Mouse (Mus musculus) liver, embryonic 12.5 days (tissue): ENCODE measurements around the gene Acsl5. TPM values are rescaled to one million over a fixed set of nuclear protein-coding genes. Genes with fewer than 3 reads are reported as not detected.

ENCODE experiments used
- ATAC-seq: fragments of 200-750 bp; cut with Nextera tagmentation; 2 replicates; pipeline ENCODE4 v1.8.0; 2017; ENCODE audit warnings: moderate number of reproducible peaks, mild to moderate bottlenecking, moderate library complexity
- H3K27ac ChIP-seq: fragments of 300-500 bp; sonication (generic); 2 replicates; pipeline ENCODE4 v1.5.1; 2016; ENCODE audit warnings: mild to moderate bottlenecking
- H3K27me3 ChIP-seq: fragments of 300-500 bp; sonication (generic); replicated peaks from 2 replicates; pipeline ENCODE4 v1.6.1; 2016; ENCODE audit warnings: mild to moderate bottlenecking, moderate library complexity
- H3K36me3 ChIP-seq: fragments of 300-500 bp; sonication (generic); 2 replicates; pipeline ENCODE4 v1.6.1; 2016; ENCODE audit warnings: mild to moderate bottlenecking, moderate library complexity
- H3K4me1 ChIP-seq: fragments of 300-500 bp; sonication (generic); 2 replicates; pipeline ENCODE4 v1.6.1; 2016
- H3K4me2 ChIP-seq: fragments of 300-500 bp; sonication (generic); 2 replicates; pipeline ENCODE4 v1.6.1; 2016; ENCODE audit warnings: mild to moderate bottlenecking, moderate library complexity
- H3K4me3 ChIP-seq: fragments of 300-500 bp; sonication (generic); 2 replicates; pipeline ENCODE4 v1.5.1; 2016; ENCODE audit warnings: mild to moderate bottlenecking, moderate library complexity
- H3K9ac ChIP-seq: fragments of 300-500 bp; sonication (generic); 2 replicates; pipeline ENCODE4 v1.6.1; 2016; ENCODE audit warnings: mild to moderate bottlenecking, moderate library complexity
- H3K9me3 ChIP-seq: fragments of 300-500 bp; sonication (generic); replicated peaks from 2 replicates; pipeline ENCODE4 v1.6.1; 2016; ENCODE audit warnings: mild to moderate bottlenecking, moderate library complexity
- WGBS: fragments of 180-500 bp; shearing (Covaris S2); methylation state at CpG from one replicate; pipeline ENCODE4 v1.1.7; 2016; ENCODE audit not compliant: insufficient replicate concordance; 5-methylcytosine and 5-hydroxymethylcytosine counted together
- polyA plus RNA-seq: library from polyadenylated mRNA; unstranded; fragments of >200 nt; fragmentation: Nextera tagmentation; extraction: Ambion mirVana; gene quantifications from 2 replicates; pipeline ENCODE4 v1.2.1, GENCODE M21; 2016

Acsl5 gene
- polyA plus RNA-seq, 1 experiment from 2014 or later, result 115 TPM

DNA sequence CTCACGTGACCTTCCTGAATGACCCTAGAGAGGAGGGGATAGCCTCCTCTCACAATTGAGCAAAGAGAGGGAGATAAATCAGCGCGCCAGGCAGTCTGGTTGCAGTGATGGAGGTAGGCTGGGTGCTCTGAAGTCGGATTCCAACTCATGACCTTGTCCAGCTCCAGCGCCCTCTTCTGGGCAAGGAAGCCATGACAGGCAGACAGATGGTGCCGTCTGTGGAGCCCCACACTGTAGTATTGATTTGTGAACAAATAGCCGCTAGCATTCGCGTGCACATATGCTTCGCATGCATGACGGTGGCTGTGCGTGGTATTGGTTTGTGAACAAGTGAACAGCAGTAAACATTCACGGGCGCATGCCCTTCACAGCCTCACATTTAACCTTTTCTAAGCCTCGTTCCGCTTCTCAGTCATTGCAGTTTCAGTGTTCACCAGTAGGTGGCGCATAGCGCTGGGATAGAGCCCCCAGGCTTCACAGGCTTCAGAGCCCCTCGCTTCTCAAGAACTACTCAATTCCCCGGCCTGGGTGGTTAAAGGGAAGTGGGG lies 33.5 kb upstream of the Acsl5 start:
- Histone ChIP-seq H3K9ac (peak overlapping the region; percentile 70), H3K27ac (peak overlapping the region; percentile 97), H3K36me3 (no peaks in the 10 kb centered on the region), H3K4me2 (peak overlapping the region; percentile 85), H3K4me3 (peak overlapping the region; percentile 58), H3K27me3 (peaks cover 11% of the 10 kb centered on the region), H3K9me3 (no peaks in the 10 kb centered on the region), H3K4me1 (peaks cover 41% of the 10 kb centered on the region)
- WGBS, result 2% methylated on average over 20 of the region's 20 CpGs
- ATAC-seq, result peak; percentile 66

DNA sequence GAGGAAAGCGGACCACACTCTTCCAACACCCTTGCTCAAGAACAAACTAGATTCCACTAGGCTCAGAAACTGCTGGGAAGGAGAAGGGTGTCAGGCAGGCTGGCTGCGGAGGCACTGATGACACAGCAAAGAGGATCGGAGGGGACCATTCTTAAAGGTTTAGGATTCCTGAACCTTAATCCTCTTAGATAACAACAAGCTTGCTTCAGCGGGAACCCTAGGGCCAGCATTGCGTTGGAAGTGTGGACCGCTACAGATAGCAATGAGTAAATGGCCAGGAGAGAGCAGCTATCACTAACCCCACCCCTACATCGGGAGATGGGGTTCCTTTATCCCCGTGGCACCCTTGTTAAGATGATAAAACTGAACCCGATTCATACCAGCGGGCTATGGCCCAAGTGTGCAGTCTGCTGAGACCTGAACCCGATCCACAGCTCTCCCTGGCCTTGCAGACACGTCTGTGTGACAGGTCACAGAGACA lies 33.0 kb upstream of the Acsl5 start:
- peak overlapping the region; percentile 85 for H3K4me2 ChIP-seq
- H3K27me3 ChIP-seq, result peaks cover 16% of the 10 kb centered on the region
- H3K9ac ChIP-seq, result peak overlapping the region; percentile 70
- ATAC-seq, result peak; percentile 97
- 6% methylated on average over 12 of the region's 12 CpGs for WGBS
- H3K9me3 ChIP-seq, result no peaks in the 10 kb centered on the region
- H3K36me3 ChIP-seq, result no peaks in the 10 kb centered on the region
- peaks cover 41% of the 10 kb centered on the region for H3K4me1 ChIP-seq
- H3K4me3 ChIP-seq, result peak overlapping the region; percentile 58
- H3K27ac ChIP-seq, result peak overlapping the region; percentile 97

DNA sequence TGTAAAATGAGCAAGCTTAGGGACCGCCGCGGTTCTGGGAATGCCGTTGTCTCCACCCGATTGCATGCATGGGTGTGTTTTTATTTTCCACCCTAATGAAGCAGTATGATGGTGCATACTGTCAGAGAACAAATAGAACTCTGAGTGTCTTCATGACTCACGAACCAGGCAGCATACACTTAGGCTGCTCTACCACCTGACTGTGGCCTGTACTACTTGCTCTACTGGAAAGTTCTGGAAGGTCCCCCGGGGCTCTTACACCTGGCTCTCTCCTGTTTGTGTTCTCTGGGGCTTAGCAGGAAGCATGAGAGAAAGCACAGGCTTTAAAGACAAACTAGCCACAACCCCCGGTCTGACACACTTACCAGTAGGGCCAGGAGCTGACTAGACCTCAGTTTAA lies 32.4 kb upstream of the Acsl5 start:
- Histone ChIP-seq H3K4me2 (peak overlapping the region; percentile 85), H3K9ac (peak overlapping the region; percentile 70; the same call in 1 of the 2 replicates), H3K4me3 (peak overlapping the region; percentile 58), H3K4me1 (peaks cover 41% of the 10 kb centered on the region), H3K27me3 (peaks cover 22% of the 10 kb centered on the region), H3K27ac (peak overlapping the region; percentile 97), H3K9me3 (no peaks in the 10 kb centered on the region), H3K36me3 (no peaks in the 10 kb centered on the region)
- peak; percentile 27 for ATAC-seq
- 47% methylated on average over 8 of the region's 8 CpGs for WGBS

DNA sequence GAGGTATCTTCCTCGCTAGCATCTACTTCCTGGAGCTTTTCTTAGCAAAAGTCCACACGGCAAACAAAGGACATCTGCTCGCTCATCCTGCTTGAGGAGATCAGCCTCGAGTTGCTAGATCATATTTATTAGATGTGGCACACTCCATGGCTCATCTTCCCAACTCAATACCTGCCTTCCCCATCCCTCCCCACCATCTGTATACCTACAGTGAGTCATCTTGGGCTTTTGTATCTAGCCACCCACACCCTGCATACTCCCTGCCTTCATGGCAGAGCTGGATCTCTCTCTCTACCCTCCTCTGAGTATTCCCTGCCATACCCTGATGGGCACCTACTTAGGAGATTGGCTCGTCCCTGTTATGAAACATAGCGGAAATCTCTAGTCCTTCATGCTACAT lies 30.5 kb upstream of the Acsl5 start:
- no peak for ATAC-seq
- H3K4me1 ChIP-seq, result peaks cover 41% of the 10 kb centered on the region
- no peak overlapping the region for H3K4me2 ChIP-seq
- H3K36me3 ChIP-seq, result no peaks in the 10 kb centered on the region
- no peaks in the 10 kb centered on the region for H3K9me3 ChIP-seq
- no peak overlapping the region for H3K27ac ChIP-seq
- no peak overlapping the region for H3K4me3 ChIP-seq
- WGBS, result 70% methylated on average over 6 of the region's 6 CpGs
- peaks cover 26% of the 10 kb centered on the region for H3K27me3 ChIP-seq
- no peak overlapping the region for H3K9ac ChIP-seq

DNA sequence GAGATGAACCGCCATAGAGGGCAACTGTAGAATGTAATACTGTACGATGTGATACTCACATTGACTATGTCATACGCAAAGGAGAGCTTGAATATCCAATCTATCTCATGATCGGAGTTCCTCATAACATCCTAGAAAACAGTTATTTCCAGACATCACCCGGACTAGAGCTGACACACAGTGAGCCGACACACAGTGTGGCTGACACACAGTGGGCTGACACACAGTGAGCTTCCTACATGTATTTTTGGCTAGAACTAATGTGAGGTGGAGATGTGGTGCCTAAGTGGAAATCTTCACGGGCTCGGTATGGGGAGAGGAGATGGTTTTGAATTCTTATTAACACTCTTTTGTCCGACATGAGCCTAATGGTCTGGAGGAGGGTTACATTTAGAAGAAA lies 29.5 kb upstream of the Acsl5 start:
- Histone ChIP-seq H3K9ac (no peak overlapping the region), H3K36me3 (no peaks in the 10 kb centered on the region), H3K4me3 (no peak overlapping the region), H3K27me3 (peaks cover 26% of the 10 kb centered on the region), H3K9me3 (no peaks in the 10 kb centered on the region), H3K4me2 (no peak overlapping the region), H3K27ac (no peak overlapping the region), H3K4me1 (peaks cover 38% of the 10 kb centered on the region)
- 83% methylated on average over 9 of the region's 9 CpGs for WGBS
- ATAC-seq, result no peak

DNA sequence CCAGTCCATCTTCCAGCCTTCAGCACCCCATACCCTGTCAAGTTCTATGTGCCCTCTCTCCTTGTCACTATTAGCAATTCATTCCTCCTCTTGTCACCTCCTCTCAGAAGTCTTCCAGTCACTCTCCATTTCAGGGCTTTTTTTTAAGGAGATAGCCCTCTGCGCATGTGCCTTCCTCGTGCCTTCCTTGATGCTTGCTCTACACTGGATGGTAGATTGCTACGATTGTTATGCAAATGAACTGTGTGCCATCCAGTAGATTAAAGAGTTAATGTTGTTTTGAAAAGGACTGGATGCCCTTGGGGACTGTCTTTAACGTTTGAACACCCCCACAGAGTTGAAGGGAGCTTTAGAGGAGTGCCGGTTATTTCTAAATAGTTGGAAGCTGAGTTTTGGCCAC lies 25.1 kb upstream of the Acsl5 start:
- 64% methylated on average over 5 of the region's 5 CpGs for WGBS
- H3K27ac ChIP-seq, result no peak overlapping the region
- no peaks in the 10 kb centered on the region for H3K9me3 ChIP-seq
- no peak for ATAC-seq
- H3K9ac ChIP-seq, result no peak overlapping the region
- peaks cover 26% of the 10 kb centered on the region for H3K27me3 ChIP-seq
- H3K4me2 ChIP-seq, result no peak overlapping the region
- H3K36me3 ChIP-seq, result no peaks in the 10 kb centered on the region
- no peak overlapping the region for H3K4me3 ChIP-seq
- H3K4me1 ChIP-seq, result peaks cover 13% of the 10 kb centered on the region

DNA sequence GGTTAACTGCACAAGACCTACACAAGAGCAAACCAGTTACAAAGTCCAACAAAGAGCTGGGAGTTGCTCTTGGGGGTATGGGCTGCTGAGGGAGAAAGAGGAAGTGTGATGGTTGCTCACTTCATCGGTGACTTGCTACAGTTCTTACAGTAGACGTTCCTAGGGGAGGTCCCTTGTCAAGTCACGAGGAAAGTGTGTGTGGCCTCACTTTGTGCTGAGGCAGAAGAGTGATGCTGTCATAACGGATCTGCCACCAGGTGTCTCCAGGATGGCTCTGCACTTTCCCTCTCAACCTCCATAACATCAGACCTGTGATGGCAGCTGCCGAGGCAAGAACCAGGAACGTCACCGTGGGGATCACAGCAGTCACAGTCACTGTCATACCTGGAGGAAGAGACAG lies 24.6 kb upstream of the Acsl5 start:
- ATAC-seq, result no peak
- WGBS, result 58% methylated on average over 7 of the region's 7 CpGs
- no peak overlapping the region for H3K4me2 ChIP-seq

DNA sequence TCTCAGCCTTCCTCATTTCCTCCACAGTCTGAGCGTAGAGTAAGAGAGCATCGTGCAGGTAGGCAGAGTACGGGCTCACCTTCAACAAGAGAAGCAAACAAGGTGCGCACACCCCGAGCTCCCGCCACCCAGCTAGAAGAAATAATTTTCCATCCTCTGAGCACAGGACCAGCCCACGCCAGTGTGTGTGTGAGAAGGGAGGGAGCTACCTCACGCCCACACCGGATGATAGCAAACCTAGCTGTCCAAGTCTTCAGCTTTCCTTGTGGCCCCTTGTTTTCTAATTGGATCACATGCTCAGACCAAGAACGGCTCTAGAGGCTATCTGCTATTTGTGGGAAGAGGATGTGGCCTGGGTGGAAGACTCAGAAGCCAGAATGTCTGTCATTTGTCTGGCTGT lies 20.7 kb upstream of the Acsl5 start:
- Histone ChIP-seq H3K9me3 (no peaks in the 10 kb centered on the region), H3K4me1 (peaks cover 35% of the 10 kb centered on the region), H3K4me3 (no peak overlapping the region), H3K27me3 (no peaks in the 10 kb centered on the region; the same call in 1 of the 2 replicates), H3K4me2 (no peak overlapping the region), H3K27ac (peak overlapping the region; percentile 12; the same call in 1 of the 2 replicates), H3K36me3 (no peaks in the 10 kb centered on the region), H3K9ac (no peak overlapping the region)
- WGBS, result 58% methylated on average over 10 of the region's 10 CpGs
- ATAC-seq, result no peak

More for the DNA sequence above, 24.6 kb upstream of the Acsl5 start:
- no peaks in the 10 kb centered on the region for H3K9me3 ChIP-seq
- H3K36me3 ChIP-seq, result no peaks in the 10 kb centered on the region
- peaks cover 26% of the 10 kb centered on the region for H3K27me3 ChIP-seq
- peaks cover 16% of the 10 kb centered on the region for H3K4me1 ChIP-seq
- H3K4me3 ChIP-seq, result no peak overlapping the region
- H3K27ac ChIP-seq, result no peak overlapping the region
- no peak overlapping the region for H3K9ac ChIP-seq

DNA sequence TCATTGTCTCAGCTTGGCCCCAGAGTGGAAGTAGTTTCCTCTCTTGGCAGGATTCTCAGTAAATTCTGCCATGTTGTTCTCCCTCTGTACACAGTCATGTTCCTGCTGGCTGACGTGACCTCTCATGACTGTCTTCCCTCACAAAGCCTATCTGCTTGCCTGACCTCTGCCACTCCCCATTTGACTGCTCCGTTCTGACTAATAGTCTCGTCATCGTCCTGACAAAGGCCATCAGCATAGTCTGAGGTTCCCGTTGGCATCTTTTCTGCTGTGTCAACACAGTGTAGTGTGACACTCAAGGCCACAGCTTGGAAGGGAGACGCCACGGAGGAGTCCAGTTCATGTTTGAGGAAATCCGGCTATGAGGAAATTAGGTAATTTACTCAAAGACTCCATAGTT lies 19.6 kb upstream of the Acsl5 start:
- peak; percentile 56 for ATAC-seq
- Histone ChIP-seq H3K9ac (no peak overlapping the region), H3K27me3 (no peaks in the 10 kb centered on the region), H3K36me3 (no peaks in the 10 kb centered on the region), H3K4me1 (peaks cover 35% of the 10 kb centered on the region), H3K4me2 (no peak overlapping the region), H3K4me3 (no peak overlapping the region), H3K9me3 (no peaks in the 10 kb centered on the region), H3K27ac (peak overlapping the region; percentile 6; the same call in 1 of the 2 replicates)
- 56% methylated on average over 8 of the region's 8 CpGs for WGBS

DNA sequence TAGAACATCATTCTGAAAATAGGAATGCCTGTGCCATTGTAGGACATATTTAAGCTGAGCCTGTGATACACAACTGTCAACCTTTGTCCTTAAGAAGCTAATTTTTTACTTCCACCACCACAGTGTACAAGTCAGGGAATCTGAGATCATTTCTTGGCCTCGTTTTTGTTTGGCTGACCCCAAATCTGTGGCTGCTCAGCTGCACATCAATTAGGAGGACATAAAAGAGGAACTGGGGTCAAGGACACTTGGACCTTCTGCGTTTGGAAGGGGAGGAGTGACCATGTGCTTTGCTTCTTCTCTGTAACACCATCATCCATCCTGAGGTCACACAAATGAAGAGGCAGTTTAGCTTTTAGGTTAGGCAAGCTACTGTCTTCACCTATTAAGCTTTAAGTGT lies 15.7 kb upstream of the Acsl5 start:
- peaks cover 7% of the 10 kb centered on the region; the same call in 1 of the 2 replicates for H3K27me3 ChIP-seq
- peaks cover 25% of the 10 kb centered on the region for H3K4me1 ChIP-seq
- no peak for ATAC-seq
- H3K9me3 ChIP-seq, result no peaks in the 10 kb centered on the region
- H3K9ac ChIP-seq, result no peak overlapping the region
- no peak overlapping the region for H3K27ac ChIP-seq
- no peak overlapping the region for H3K4me2 ChIP-seq
- no peaks in the 10 kb centered on the region for H3K36me3 ChIP-seq
- WGBS, result 15% methylated on average over 2 of the region's 2 CpGs
- H3K4me3 ChIP-seq, result no peak overlapping the region

DNA sequence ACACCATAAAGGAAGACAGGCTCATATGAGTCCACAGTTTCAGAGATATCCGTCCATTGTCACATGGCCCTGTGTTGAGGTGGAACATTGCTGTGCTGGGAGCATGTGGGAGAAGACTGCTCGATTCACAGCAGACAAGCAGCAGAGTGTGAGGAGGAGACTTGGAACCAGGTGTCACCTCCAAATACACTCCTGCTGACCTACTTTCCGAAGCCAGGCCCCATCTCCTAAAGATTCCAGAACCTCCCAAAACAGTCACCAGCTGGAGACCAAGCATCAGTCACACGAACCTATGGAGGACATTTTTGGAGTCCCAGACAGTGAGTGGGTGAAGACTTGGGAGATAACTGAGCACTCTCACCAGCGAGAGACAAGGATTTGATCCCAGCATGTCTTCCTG lies 15.2 kb upstream of the Acsl5 start:
- ATAC-seq, result no peak
- peaks cover 22% of the 10 kb centered on the region for H3K4me1 ChIP-seq
- no peak overlapping the region for H3K27ac ChIP-seq
- H3K4me2 ChIP-seq, result no peak overlapping the region
- H3K9ac ChIP-seq, result no peak overlapping the region
- H3K36me3 ChIP-seq, result no peaks in the 10 kb centered on the region
- H3K4me3 ChIP-seq, result no peak overlapping the region
- peaks cover 7% of the 10 kb centered on the region; the same call in 1 of the 2 replicates for H3K27me3 ChIP-seq
- no peaks in the 10 kb centered on the region for H3K9me3 ChIP-seq
- 60% methylated on average over 5 of the region's 5 CpGs for WGBS

DNA sequence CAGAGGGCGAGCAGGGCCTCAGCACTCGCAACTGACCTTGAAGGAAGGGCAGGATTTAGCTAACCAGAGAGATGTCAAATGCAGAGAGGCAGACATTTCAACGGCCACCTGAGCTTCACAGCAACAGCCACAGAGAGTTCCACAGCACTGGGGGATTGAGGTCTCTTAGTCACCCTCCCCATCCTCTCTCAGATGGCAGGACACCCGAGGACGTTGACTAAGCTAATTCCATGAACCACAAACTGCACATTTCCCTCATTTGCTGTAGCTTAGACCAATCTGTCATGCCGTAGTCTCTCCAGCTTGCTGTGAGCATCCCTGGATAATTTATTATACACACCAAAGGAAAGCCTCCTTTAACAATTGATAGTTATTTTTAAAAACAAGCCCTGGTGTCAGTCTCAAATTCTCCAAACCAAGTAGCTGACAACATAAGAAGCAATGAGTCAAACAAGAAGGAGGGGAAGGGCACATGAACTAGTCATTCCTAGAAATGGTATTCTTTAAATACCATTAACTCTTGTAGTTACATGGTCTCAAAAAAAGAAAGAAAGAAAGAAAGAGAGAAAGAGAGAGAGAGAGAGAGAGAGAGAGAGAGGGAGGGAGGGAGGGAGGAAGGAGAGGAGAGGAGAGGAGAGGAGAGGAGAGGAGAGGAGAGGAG lies 11.8 kb upstream of the Acsl5 start:
- no peaks in the 10 kb centered on the region for H3K36me3 ChIP-seq
- peaks cover 7% of the 10 kb centered on the region; the same call in 1 of the 2 replicates for H3K27me3 ChIP-seq
- 50% methylated on average over 6 of the region's 6 CpGs for WGBS
- no peak overlapping the region for H3K4me2 ChIP-seq
- H3K27ac ChIP-seq, result no peak overlapping the region
- no peak overlapping the region for H3K9ac ChIP-seq
- no peaks in the 10 kb centered on the region for H3K9me3 ChIP-seq
- H3K4me1 ChIP-seq, result peaks cover 12% of the 10 kb centered on the region
- ATAC-seq, result no peak
- H3K4me3 ChIP-seq, result no peak overlapping the region
